Mouse (Mus musculus) E14TG2a.4 (cell line): ENCODE measurements around the gene Nmu.
A peak's percentile ranks its signal among the peaks of the same experiment; 100 is the strongest.

ENCODE experiments used
- H3K27me3 ChIP-seq: 2 replicates; pipeline ENCODE4 v1.6.1; 2014; ENCODE audit warnings: low read length, control low read depth; ENCODE audit not compliant: insufficient read depth
- H3K36me3 ChIP-seq: 2 replicates; pipeline ENCODE4 v1.6.1; 2014; ENCODE audit warnings: low read length, control low read depth; ENCODE audit not compliant: insufficient read depth
- H3K4me1 ChIP-seq: replicated peaks from 2 replicates; pipeline ENCODE4 v1.6.1; 2014; ENCODE audit warnings: low read depth, low read length, control low read depth
- H3K4me3 ChIP-seq: replicated peaks from 2 replicates; pipeline ENCODE4 v1.5.1; 2014; ENCODE audit warnings: mild to moderate bottlenecking, low read length
- H3K9me3 ChIP-seq: 2 replicates; pipeline ENCODE4 v1.6.1; 2014; ENCODE audit warnings: low read length, control low read depth
- CTCF ChIP-seq: conservative IDR thresholded peaks from 2 replicates; pipeline ENCODE4 v1.5.1; 2014; ENCODE audit warnings: low read length
- NANOG ChIP-seq: IDR thresholded peaks from 2 replicates; pipeline ENCODE4 v1.6.1; 2014; ENCODE audit warnings: borderline replicate concordance, low read length, mixed read lengths
- POU5F1 ChIP-seq: IDR thresholded peaks from 2 replicates; pipeline ENCODE4 v1.6.1; 2014; ENCODE audit warnings: low read length, borderline replicate concordance

The Nmu gene

GRCm38 (mm10) chr5:76363453-76364104, at the start of gene Nmu:
TSS of gene Nmu (minus strand) at chr5:76363788.
- peaks cover 19% of the 10 kb centered on the region for H3K27me3 ChIP-seq
- H3K4me3 ChIP-seq, result peak within 1 kb of the TSS; percentile 73
- H3K36me3 ChIP-seq, result no peaks in the 10 kb centered on the region
- TF ChIP-seq NANOG, result no peak
- TF ChIP-seq CTCF, result no peak
- TF ChIP-seq POU5F1, result no peak
- H3K9me3 ChIP-seq, result no peaks in the 10 kb centered on the region
- peaks cover 48% of the 10 kb centered on the region for H3K4me1 ChIP-seq

DNA sequence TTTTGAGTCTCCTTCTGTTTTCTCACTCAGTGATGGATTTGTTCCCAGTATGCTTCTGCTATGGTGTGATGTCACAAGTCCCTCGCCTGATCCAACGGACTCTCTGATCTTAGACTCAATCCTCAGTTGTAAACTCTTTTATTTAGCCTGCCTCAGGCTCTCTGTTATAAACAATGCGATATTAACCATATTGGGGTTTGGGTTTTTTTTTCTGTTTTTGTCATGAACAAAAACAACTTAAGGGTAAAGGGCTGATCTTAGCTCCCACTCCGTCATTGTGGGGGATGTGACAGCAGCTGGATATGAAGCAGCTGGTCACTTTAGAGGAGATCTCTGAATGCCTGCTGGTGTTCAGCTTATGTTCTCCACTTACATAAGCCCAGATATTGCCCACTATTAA, 48.1 kb upstream of the Nmu start:
- Histone ChIP-seq H3K27me3 (no peaks in the 10 kb centered on the region), H3K9me3 (no peaks in the 10 kb centered on the region), H3K4me1 (peaks cover 13% of the 10 kb centered on the region), H3K36me3 (no peaks in the 10 kb centered on the region), H3K4me3 (no peak overlapping the region)
- TF ChIP-seq POU5F1, result no peak
- TF ChIP-seq NANOG, result no peak
- TF ChIP-seq CTCF, result no peak

DNA sequence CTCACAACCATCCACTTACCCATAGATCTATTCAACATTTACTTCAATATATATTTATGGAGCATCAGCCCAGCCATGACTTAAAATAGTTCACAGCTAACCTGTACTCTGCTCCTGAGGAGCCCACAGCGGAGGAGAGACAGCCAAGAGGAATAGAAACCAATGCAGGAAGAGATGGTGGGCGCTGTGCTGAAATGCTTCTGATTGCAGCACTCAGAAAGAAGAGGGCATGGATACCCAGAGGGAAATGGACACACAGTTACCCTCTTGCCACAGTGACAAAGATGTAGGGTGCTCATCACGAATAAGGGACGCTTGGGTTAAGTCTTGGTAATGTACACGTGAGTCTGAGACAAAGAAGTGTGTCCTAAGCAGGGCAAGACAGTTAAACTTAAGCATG, 30.8 kb upstream of the Nmu start:
- peaks cover 14% of the 10 kb centered on the region for H3K9me3 ChIP-seq
- no peaks in the 10 kb centered on the region for H3K27me3 ChIP-seq
- no peaks in the 10 kb centered on the region for H3K4me1 ChIP-seq
- H3K36me3 ChIP-seq, result no peaks in the 10 kb centered on the region
- H3K4me3 ChIP-seq, result no peak overlapping the region
- TF ChIP-seq CTCF, result no peak

DNA sequence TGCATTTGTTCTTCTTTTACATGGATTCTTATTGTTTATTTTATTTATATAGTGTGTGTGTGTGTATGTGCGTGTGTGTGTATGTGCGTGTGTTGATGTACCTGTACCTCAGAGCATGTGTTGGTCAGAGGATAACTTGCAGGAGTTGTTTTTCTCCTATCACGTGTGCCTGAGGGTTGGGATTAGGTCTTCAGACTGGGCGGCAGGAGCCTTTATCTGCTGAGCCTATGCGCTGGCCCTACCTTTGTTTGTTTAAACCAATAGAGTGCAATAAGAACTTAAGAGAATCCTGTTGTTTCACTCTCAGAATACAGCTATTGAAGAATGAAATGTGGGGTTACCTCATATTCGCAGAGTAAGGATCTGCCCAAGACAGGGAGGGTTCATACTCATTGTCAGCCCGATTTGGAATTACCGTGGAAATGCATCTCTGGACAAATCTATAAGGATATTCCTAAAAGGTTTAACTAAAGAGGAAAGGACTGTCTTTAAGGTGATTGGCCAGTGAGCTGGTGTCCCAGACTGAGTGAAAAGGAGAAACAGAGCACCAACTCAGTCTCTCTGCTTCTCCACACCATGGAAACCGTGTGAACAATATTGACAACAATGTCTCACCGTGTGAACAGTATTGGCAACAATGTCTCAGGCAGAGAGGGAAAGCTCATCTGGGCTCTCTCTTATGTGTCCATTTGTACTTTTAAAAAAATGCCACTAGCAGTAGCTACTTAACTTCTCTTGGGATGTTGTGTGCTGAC, 25.6 kb upstream of the Nmu start:
- TF ChIP-seq CTCF, result no peak
- no peak for TF ChIP-seq NANOG
- TF ChIP-seq POU5F1, result no peak
- H3K36me3 ChIP-seq, result no peaks in the 10 kb centered on the region
- H3K27me3 ChIP-seq, result no peaks in the 10 kb centered on the region
- no peak overlapping the region for H3K4me3 ChIP-seq
- H3K9me3 ChIP-seq, result peaks cover 14% of the 10 kb centered on the region
- no peaks in the 10 kb centered on the region for H3K4me1 ChIP-seq

- Histone ChIP-seq H3K27me3 (no peaks in the 10 kb centered on the region), H3K9me3 (peaks cover 14% of the 10 kb centered on the region), H3K4me1 (no peaks in the 10 kb centered on the region), H3K36me3 (no peaks in the 10 kb centered on the region), H3K4me3 (no peak overlapping the region)
- TF ChIP-seq POU5F1 (no peak), CTCF (no peak)
Observed at GRCm38 (mm10) chr5:76388474-76388873, 24.9 kb upstream of the Nmu start.

DNA sequence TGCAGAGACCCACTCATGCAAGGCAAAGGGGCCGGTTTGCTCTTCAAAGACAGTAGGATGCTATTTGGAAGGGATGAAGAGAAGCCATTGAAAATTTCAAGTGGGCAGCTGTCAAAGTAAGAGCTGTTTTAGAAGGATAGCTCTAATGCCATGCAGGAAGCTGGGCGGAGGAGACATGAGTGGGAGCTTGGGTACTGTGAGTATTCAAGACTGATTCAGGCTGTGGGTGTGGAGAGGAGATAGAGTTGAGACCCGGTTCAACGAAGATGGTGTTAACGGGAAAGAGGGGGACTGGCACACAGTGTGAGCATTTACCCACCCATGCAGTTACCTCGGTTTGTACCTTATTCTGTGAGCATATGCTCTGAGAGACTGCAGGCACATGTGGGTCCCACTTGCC, 20.1 kb upstream of the Nmu start:
- Histone ChIP-seq H3K27me3 (no peaks in the 10 kb centered on the region), H3K36me3 (no peaks in the 10 kb centered on the region), H3K4me1 (peaks cover 22% of the 10 kb centered on the region), H3K9me3 (no peaks in the 10 kb centered on the region), H3K4me3 (no peak overlapping the region)
- TF ChIP-seq POU5F1 (no peak), CTCF (no peak), NANOG (no peak)

GRCm38 (mm10) chr5:76381836-76382235, 18.2 kb upstream of the Nmu start:
- H3K9me3 ChIP-seq, result no peaks in the 10 kb centered on the region
- no peaks in the 10 kb centered on the region for H3K36me3 ChIP-seq
- H3K4me1 ChIP-seq, result peaks cover 40% of the 10 kb centered on the region
- TF ChIP-seq CTCF (no peak), POU5F1 (no peak), NANOG (no peak)
- no peak overlapping the region for H3K4me3 ChIP-seq
- H3K27me3 ChIP-seq, result no peaks in the 10 kb centered on the region

DNA sequence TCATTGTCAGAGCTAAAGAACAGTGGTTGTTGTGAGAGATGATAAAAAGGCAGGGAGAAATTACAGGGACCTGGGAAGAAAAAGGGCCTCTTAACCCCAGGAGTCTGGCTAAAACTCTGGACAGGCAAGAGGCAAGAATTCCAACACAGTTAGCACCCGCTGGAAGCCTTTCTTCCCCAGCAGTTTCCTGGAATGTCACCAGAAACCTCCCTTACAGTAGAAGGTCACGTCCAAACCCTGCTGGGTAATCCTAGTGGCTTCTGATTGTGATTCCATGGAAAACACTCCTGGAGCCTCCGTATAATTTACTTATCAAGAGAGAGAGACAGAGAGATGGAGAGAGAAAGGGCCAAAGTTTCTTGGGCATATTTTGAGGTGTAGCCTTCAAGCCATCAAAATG, 15.6 kb upstream of the Nmu start:
- Histone ChIP-seq H3K4me1 (peaks cover 45% of the 10 kb centered on the region), H3K27me3 (no peaks in the 10 kb centered on the region), H3K4me3 (peak overlapping the region; percentile 17; the same call in 1 of the 2 replicates), H3K36me3 (no peaks in the 10 kb centered on the region), H3K9me3 (no peaks in the 10 kb centered on the region)
- TF ChIP-seq CTCF (no peak), NANOG (0 out of 2 replicates have a peak, but pooled peaks have one; percentile 33), POU5F1 (no peak)
